Mouse (Mus musculus) T-helper 17 cell (primary cell): ENCODE measurements around the gene Hinfp.

ENCODE experiments used
- in situ Hi-C, 2 experiments: fragments of 300-600 bp; cut with MboI, MseI; formaldehyde crosslinking; loops; 1 replicate in 1 of 2; 2 replicates in 1 of 2; pipeline ENCODE4 v1.15.1; 2025; ENCODE audit warnings: high pct_unique_total_duplicates in 2 of 2

The Hinfp gene

GRCm38 (mm10) chr9:44305466-44306079, at the start of gene Hinfp:
Gene Hinfp, minus strand, starts transcription at chr9:44305671.
- in situ Hi-C loops = loop anchor here in 1 of 2 experiments (10.0 kb wide), 1 partner anchor 1871 kb away; no protein-coding TSS in a partner anchor

- in situ Hi-C loops = loop anchor here in 1 of 2 experiments (10.0 kb wide), 1 partner anchor 228 kb away; no protein-coding TSS in a partner anchor
Measured at GRCm38 (mm10) chr9:44353142-44353541, 47.7 kb upstream of the Hinfp start.

- in situ Hi-C loops = loop anchor here in 1 of 2 experiments (10.0 kb wide), 1 partner anchor 228 kb away; no protein-coding TSS in a partner anchor
Measured at GRCm38 (mm10) chr9:44352337-44352736, 46.9 kb upstream of the Hinfp start.

DNA sequence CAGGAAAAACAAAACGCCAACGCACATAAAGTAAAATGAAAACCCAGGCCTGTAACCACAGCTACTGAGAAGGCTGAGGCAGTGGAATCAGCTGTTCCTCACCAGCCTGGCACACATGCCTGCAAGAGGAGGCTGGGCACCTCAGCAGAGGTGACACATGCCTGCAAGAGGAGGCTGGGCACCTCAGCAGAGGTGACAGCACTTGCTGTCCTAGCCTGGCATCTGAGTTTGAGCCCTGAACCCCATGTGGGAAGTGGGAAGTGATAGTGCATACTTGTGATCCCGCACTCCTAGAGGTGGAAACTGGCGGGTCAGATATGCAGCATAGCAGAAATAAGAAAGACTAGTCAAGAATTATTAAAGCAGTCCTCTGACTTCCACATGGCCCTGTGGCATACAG, 45.9 kb upstream of the Hinfp start:
- in situ Hi-C loops = loop anchor here in 1 of 2 experiments (10.0 kb wide), 1 partner anchor 227 kb away; no protein-coding TSS in a partner anchor

GRCm38 (mm10) chr9:44348546-44348945, 43.1 kb upstream of the Hinfp start:
- in situ Hi-C loops = no loop called here

GRCm38 (mm10) chr9:44347621-44348020, 42.1 kb upstream of the Hinfp start:
- in situ Hi-C loops = no loop called here

DNA sequence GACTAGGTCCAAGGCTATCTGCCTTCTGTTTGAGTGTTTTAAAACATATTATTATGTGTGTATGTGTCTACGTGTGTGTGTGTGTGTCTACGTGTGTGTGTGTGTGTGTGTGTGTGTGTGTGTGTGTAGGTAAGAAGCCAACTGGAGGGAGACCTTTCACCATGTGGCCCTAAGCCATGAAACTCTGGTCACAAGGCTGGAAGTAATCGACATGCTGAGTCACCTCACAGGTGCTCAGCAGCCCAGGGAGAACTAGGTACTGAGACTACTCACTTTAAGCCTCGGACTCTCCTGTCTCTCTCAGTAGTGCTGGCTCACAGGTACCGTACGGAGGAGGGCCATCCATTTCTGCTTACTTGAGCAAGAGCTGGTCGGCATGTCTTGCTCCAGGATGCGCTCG, 41.7 kb upstream of the Hinfp start:
- in situ Hi-C loops = no loop called here

DNA sequence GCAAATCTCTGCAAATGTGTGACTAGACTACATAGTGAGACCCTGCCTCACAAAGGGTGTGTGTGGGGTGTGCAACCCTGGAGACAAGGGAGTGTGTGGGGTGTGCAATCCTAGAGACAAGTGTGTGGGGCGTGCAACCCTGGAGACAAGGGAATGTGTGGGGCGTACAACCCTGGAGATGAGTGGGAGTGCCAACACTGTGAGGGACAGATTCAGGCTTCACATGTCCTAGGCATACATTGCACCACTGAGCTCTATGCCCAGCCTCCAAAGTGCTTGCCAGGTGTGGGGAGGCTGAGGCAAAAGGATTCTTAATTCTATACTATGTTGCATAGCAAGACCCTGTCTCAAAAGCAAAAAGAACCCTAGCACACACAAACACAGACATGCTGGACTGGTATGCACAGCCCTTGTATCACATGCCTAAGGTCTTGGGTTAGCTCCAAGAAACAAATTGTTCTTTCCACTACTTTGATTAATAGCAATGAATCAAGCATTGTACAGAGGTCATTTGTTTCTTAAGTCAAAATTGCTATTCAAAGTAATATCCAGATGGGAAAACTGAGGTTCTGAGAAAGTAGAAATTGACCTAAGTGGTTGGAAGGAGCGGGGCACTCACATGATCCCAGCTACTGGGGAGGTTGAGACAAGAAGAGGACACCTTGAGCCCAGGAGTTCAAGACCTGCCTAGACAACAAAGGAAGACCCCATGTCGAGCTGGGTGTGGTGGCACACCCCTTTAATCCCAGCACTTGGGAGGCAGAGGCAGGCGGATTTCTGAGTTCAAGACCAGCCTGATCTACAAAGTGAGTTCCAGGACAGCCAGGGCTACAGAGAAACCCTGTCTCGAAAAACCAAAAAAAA, 40.3 kb upstream of the Hinfp start:
- in situ Hi-C loops = no loop called here

GRCm38 (mm10) chr9:44343781-44344421, 38.4 kb upstream of the Hinfp start, which contains the start of gene Hmbs:
Gene Hmbs, minus strand, starts transcription at chr9:44344228.
- in situ Hi-C loops = loop anchor here (5.0 kb wide), 1 partner anchor 53 kb away; the partner anchor contains the start of gene Slc37a4 (in 2 of the 2)

DNA sequence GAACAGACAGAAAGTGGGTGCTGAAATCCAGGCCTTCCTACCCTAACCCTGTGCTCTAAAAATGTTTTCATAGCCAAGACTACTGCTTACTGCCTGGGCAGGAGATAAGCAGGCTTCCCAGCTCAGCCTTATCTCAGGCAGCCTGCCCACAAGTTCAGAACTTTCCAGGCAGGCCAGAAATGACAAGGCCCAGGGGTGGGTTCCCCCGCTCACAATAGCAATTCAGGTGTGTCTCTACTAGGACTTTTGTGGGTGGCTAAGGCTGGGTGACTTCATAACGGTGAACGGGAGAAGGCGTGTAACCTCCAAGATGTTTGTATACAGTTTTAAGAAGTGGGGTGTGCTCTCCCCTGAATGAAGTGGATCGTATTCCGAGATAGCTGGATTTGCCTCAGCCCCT, 37.8 kb upstream of the Hinfp start:
- in situ Hi-C loops = loop anchor here (5.0 kb wide), 1 partner anchor 54 kb away; the partner anchor contains the start of gene Slc37a4 (in 2 of the 2)

- in situ Hi-C loops = loop anchor here (5.0 kb wide), 1 partner anchor 55 kb away; the partner anchor contains the start of gene Slc37a4 (in 2 of the 2)
Measured at GRCm38 (mm10) chr9:44342605-44343004, 37.1 kb upstream of the Hinfp start.

- in situ Hi-C loops = loop anchor here (5.0 kb wide), 1 partner anchor 55 kb away; the partner anchor contains the start of gene Slc37a4 (in 2 of the 2)
Measured at GRCm38 (mm10) chr9:44342173-44342572, 36.7 kb upstream of the Hinfp start.

GRCm38 (mm10) chr9:44341487-44341886, 36.0 kb upstream of the Hinfp start:
- in situ Hi-C loops = loop anchor here (5.0 kb wide), 1 partner anchor 56 kb away; the partner anchor contains the start of gene Slc37a4 (in 2 of the 2)

- in situ Hi-C loops = loop anchor here in 1 of 2 experiments (5.0 kb wide), 1 partner anchor 101 kb away; no protein-coding TSS in a partner anchor
Measured at GRCm38 (mm10) chr9:44338574-44338973, 33.1 kb upstream of the Hinfp start.

DNA sequence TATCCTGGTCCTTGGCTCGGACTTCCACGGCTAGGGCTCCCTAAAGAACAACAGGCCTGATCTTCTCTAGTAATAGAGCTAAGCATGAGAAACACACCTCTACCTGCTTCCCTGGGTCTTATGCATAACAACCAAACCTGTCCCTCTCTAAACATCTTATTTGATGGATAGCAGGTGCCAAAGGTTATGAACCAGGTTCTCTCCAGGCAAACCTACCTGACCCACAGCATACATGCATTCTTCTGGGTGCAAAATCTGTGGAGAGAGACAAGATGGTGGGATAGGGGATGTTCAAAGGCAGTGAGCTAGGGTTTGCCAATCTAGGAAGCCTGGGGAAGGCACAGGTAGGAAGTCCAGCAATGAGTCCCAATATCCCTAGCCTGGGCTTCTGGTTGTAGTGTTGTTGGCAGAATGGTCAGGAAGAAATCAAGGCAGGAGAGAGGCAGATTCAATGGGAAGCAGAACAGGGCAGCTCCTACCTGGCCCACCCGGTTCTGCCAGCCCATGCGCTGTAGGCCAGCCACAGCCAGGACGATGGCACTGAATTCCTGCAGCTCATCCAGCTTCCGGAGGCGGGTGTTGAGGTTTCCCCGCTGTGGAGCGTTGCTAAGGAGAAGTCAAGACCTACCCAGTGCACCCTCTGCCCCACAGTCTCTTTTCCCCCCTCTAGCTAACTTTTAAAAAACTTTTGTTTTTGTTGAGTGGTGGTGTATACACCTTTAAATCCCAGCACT, 32.1 kb upstream of the Hinfp start:
- in situ Hi-C loops = loop anchor here in 1 of 2 experiments (5.0 kb wide), 1 partner anchor 100 kb away; no protein-coding TSS in a partner anchor

- in situ Hi-C loops = loop anchor here in 1 of 2 experiments (5.0 kb wide), 1 partner anchor 100 kb away; no protein-coding TSS in a partner anchor
Measured at GRCm38 (mm10) chr9:44336964-44337363, 31.5 kb upstream of the Hinfp start.

DNA sequence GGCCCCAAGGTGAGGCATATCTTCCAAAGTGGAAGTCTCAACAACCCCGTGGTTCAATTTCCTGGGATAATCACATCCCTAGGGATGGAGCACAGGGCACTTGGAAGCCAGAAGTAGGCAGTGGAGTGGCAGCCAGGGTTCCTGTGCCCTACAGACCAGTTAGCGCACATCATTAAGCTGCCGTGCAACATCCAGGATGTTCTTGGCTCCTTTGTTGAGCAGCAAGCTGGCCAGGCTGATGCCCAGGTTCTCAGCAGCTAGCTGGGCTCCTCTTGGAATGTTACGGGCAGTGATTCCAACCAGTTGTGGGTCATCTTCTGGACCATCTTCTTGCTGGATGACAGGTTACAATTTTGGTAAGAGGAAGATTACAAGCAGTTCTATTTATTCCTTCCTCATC, 31.0 kb upstream of the Hinfp start:
- in situ Hi-C loops = loop anchor here in 1 of 2 experiments (5.0 kb wide), 1 partner anchor 99 kb away; no protein-coding TSS in a partner anchor

DNA sequence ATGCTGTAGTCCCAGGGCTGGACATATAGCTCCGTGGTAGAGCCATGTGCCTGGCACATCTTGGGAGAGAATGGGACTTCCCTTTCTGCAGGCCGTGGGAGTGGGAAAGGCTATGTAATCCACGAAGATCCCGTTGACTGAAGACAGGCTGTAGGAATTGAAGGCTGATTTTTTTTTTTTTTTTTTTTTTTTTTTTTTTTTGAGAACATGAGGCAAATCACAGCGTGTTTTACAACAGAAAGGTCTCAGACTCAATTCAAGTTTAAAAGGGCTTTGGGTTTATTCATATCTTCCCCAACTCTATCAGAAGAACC, 30.6 kb upstream of the Hinfp start:
- in situ Hi-C loops = loop anchor here in 1 of 2 experiments (5.0 kb wide), 1 partner anchor 99 kb away; no protein-coding TSS in a partner anchor

DNA sequence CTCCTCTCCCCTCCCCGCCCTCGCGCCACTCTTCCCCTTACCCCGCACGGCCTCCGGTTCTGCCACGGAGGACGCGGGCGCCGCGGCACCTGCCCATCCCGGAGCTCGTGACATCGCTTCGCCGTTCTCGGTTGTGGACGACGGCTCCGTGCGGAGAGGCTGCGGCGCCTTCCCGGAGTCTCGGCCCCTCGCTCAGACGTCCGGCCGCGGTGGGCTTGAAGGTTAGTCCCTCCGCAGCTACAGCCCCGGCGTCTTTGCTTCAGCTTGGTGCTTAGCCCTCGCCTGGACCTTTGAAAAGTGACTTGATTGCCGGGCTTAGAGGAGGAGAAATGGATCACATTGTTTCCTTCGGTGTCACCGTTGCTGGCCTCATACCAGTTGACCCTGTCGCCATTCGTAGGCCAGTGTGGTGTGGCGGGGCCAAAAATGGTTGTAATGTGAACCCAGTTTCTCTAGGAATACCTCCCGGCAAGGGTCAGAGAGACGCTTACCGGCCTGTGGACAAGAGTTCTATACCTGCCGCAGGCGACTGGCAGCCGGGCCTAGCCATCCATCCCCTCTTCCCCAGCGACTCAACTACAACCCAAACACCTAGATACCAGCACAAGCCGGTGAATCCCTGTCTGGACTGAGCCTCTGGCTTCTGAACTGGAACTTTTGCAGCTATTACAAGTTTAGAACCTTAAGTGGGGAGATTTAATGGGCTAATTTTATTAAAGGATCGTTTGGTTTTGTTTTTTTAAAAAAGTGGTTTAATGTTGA, 30.0 kb upstream of the Hinfp start:
- in situ Hi-C loops = loop anchor here in 1 of 2 experiments (5.0 kb wide), 1 partner anchor 98 kb away; no protein-coding TSS in a partner anchor
